Mouse (Mus musculus): ENCODE data around the gene Aldh1a2. TPM values are rescaled to one million over a fixed set of nuclear protein-coding genes. Genes with fewer than 3 reads are reported as not detected.

Gene Aldh1a2
- total RNA-seq, 1 experiment, result 1.5 TPM

DNA sequence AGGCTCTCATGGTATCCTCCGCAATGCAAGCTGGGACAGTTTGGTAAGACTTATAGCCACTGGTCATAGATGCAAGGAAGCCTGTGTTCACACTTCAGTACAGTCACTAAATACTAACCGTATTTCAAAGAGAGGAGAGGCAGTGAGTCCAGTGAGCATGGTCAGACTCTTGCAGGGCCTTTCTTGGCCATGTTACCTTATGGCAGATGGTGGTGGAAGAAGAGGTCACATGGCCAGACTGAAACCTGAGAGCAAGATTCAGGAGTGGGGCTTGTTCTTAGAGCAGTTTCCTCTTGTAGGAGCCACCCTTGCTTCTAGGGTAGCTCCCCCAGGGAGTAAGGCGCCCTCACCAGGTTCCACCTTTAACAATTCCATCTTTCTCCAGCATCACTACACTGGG lies 69.6 kb downstream of the Aldh1a2 start:
- no peak for TF ChIP-seq HCFC1 (IDR thresholded peaks at IDR 0.05; ENCODE audit: borderline replicate concordance, insufficient read depth, low read length)
- no peak for TF ChIP-seq ZNF384 (IDR thresholded peaks at IDR 0.05; ENCODE audit: low read depth, low read length)
- TF ChIP-seq CHD2 (IDR thresholded peaks at IDR 0.05; ENCODE audit: low read depth, low read length), result no peak
- no peak for TF ChIP-seq ZC3H11A (IDR thresholded peaks at IDR 0.05; ENCODE audit: borderline replicate concordance, low read depth, low read length)
- no peak for TF ChIP-seq MAFK (IDR thresholded peaks at IDR 0.05; ENCODE audit: insufficient read depth, low read depth, low read length)
- H3K9ac ChIP-seq (ENCODE audit: insufficient read depth, low read depth, low read length, poor library complexity, severe bottlenecking), result no peak overlapping the region
- no peaks in the 10 kb centered on the region for H3K4me1 ChIP-seq (ENCODE audit: control insufficient read depth in 2 of 2, insufficient read depth in 2 of 2, low read length in 2 of 2, poor library complexity in 1 of 2)
- H3K4me3 ChIP-seq (ENCODE audit: insufficient read depth in 1 of 2, low read depth in 1 of 2, low read length in 2 of 2, poor library complexity in 1 of 2, severe bottlenecking in 1 of 2), result no peak overlapping the region
- in situ Hi-C loops (cut with MboI; ENCODE audit: low sequenced_read_pairs in 2 of 2, unreplicated experiment in 2 of 2), result no loop called here
- H3K36me3 ChIP-seq (ENCODE audit: control insufficient read depth, insufficient read depth, low read length, poor library complexity, severe bottlenecking), result no peaks in the 10 kb centered on the region
- no peaks in the 10 kb centered on the region for H3K9me3 ChIP-seq (ENCODE audit: control insufficient read depth, insufficient read depth, low read depth, low read length)
- no peak overlapping the region for H3K27ac ChIP-seq (ENCODE audit: insufficient read depth, low read depth, low read length, poor library complexity, severe bottlenecking)
- DNase-seq (ENCODE audit: low read depth, low spot score), result no peak

DNA sequence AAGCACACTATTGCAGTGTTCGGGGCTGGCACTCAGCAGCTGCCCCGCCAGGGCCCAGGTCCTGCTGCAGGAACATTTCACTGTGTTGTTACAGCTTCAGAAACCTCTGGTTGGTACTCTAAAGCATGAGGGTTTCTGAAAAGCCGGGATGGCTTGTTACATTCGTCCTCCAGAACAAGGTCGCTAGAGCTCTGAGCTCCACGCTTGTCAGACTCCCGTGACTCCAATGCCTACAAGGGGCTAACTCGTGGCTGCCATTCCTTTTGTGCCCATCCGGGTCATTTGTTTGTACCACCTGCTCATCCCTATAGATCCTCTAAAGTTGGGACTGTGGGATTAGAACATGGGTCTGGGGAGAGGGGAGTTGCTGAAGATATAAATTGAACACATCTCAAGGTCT lies 70.8 kb downstream of the Aldh1a2 start:
- Histone ChIP-seq H3K4me1 (ENCODE audit: control insufficient read depth in 2 of 2, insufficient read depth in 2 of 2, low read length in 2 of 2, poor library complexity in 1 of 2) (no peaks in the 10 kb centered on the region), H3K4me3 (ENCODE audit: insufficient read depth in 1 of 2, low read depth in 1 of 2, low read length in 2 of 2, poor library complexity in 1 of 2, severe bottlenecking in 1 of 2) (no peak overlapping the region), H3K9me3 (ENCODE audit: control insufficient read depth, insufficient read depth, low read depth, low read length) (no peaks in the 10 kb centered on the region), H3K9ac (ENCODE audit: insufficient read depth, low read depth, low read length, poor library complexity, severe bottlenecking) (no peak overlapping the region), H3K36me3 (ENCODE audit: control insufficient read depth, insufficient read depth, low read length, poor library complexity, severe bottlenecking) (no peaks in the 10 kb centered on the region), H3K27ac (ENCODE audit: insufficient read depth, low read depth, low read length, poor library complexity, severe bottlenecking) (no peak overlapping the region)
- no peak for DNase-seq (ENCODE audit: low read depth, low spot score)
- in situ Hi-C loops (cut with MboI; ENCODE audit: low sequenced_read_pairs in 2 of 2, unreplicated experiment in 2 of 2), result no loop called here
- TF ChIP-seq HCFC1 (IDR thresholded peaks at IDR 0.05; ENCODE audit: borderline replicate concordance, insufficient read depth, low read length) (no peak), CHD2 (IDR thresholded peaks at IDR 0.05; ENCODE audit: low read depth, low read length) (no peak), ZNF384 (IDR thresholded peaks at IDR 0.05; ENCODE audit: low read depth, low read length) (no peak), ZC3H11A (IDR thresholded peaks at IDR 0.05; ENCODE audit: borderline replicate concordance, low read depth, low read length) (no peak), MAFK (IDR thresholded peaks at IDR 0.05; ENCODE audit: insufficient read depth, low read depth, low read length) (no peak)

DNA sequence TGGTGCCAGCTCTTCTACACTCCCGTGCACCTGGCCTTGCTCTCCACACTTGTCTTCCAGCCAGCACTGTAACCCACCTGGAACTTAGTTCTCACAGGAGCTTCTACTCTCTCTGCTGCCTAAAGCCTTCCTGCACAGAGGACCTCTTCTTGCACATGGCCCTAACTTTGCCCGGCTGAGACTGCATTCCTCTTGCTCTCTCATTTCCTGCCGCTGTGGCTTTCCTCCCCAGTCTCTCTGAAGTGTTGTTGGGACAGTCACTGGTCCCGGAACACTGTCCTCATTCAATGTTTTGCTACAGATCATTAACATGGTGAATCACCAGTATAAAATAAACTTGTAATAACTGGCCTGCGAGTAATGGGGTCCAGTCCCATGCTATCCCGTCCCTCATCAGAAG lies 73.1 kb downstream of the Aldh1a2 start:
- DNase-seq (ENCODE audit: low read depth, low spot score), result no peak
- Histone ChIP-seq H3K27ac (ENCODE audit: insufficient read depth, low read depth, low read length, poor library complexity, severe bottlenecking) (no peak overlapping the region), H3K9me3 (ENCODE audit: control insufficient read depth, insufficient read depth, low read depth, low read length) (no peaks in the 10 kb centered on the region), H3K36me3 (ENCODE audit: control insufficient read depth, insufficient read depth, low read length, poor library complexity, severe bottlenecking) (no peaks in the 10 kb centered on the region), H3K4me3 (ENCODE audit: insufficient read depth in 1 of 2, low read depth in 1 of 2, low read length in 2 of 2, poor library complexity in 1 of 2, severe bottlenecking in 1 of 2) (no peak overlapping the region), H3K4me1 (ENCODE audit: control insufficient read depth in 2 of 2, insufficient read depth in 2 of 2, low read length in 2 of 2, poor library complexity in 1 of 2) (no peaks in the 10 kb centered on the region), H3K9ac (ENCODE audit: insufficient read depth, low read depth, low read length, poor library complexity, severe bottlenecking) (no peak overlapping the region)
- in situ Hi-C loops (cut with MboI; ENCODE audit: low sequenced_read_pairs in 2 of 2, unreplicated experiment in 2 of 2), result no loop called here
- no peak for TF ChIP-seq ZNF384 (IDR thresholded peaks at IDR 0.05; ENCODE audit: low read depth, low read length)
- TF ChIP-seq ZC3H11A (IDR thresholded peaks at IDR 0.05; ENCODE audit: borderline replicate concordance, low read depth, low read length), result no peak
- TF ChIP-seq HCFC1 (IDR thresholded peaks at IDR 0.05; ENCODE audit: borderline replicate concordance, insufficient read depth, low read length), result no peak
- no peak for TF ChIP-seq CHD2 (IDR thresholded peaks at IDR 0.05; ENCODE audit: low read depth, low read length)
- TF ChIP-seq MAFK (IDR thresholded peaks at IDR 0.05; ENCODE audit: insufficient read depth, low read depth, low read length), result no peak

DNA sequence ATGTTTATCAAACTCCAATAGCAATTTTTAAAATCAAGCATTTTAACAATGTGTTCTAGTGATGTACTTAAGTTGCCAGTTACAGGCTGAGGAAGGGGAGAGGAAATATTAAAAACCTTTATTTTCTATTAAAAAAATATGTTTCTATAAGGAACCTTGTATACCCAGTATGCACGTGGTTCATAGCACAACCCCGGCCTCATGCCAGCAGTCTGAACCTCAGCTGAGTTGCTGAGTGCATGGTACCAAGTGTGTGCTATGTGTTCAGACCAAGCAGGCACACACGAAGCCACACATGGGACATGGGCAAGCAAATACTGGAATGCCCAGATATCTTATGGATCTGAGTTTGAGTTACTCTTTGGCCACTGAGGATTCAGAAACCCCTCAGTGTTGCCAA lies 74.2 kb downstream of the Aldh1a2 start:
- Histone ChIP-seq H3K9ac (ENCODE audit: insufficient read depth, low read depth, low read length, poor library complexity, severe bottlenecking) (no peak overlapping the region), H3K9me3 (ENCODE audit: control insufficient read depth, insufficient read depth, low read depth, low read length) (no peaks in the 10 kb centered on the region), H3K27ac (ENCODE audit: insufficient read depth, low read depth, low read length, poor library complexity, severe bottlenecking) (no peak overlapping the region), H3K36me3 (ENCODE audit: control insufficient read depth, insufficient read depth, low read length, poor library complexity, severe bottlenecking) (no peaks in the 10 kb centered on the region), H3K4me3 (ENCODE audit: insufficient read depth in 1 of 2, low read depth in 1 of 2, low read length in 2 of 2, poor library complexity in 1 of 2, severe bottlenecking in 1 of 2) (no peak overlapping the region), H3K4me1 (ENCODE audit: control insufficient read depth in 2 of 2, insufficient read depth in 2 of 2, low read length in 2 of 2, poor library complexity in 1 of 2) (no peaks in the 10 kb centered on the region)
- in situ Hi-C loops (cut with MboI; ENCODE audit: low sequenced_read_pairs in 2 of 2, unreplicated experiment in 2 of 2), result no loop called here
- no peak for TF ChIP-seq MAFK (IDR thresholded peaks at IDR 0.05; ENCODE audit: insufficient read depth, low read depth, low read length)
- no peak for DNase-seq (ENCODE audit: low read depth, low spot score)

DNA sequence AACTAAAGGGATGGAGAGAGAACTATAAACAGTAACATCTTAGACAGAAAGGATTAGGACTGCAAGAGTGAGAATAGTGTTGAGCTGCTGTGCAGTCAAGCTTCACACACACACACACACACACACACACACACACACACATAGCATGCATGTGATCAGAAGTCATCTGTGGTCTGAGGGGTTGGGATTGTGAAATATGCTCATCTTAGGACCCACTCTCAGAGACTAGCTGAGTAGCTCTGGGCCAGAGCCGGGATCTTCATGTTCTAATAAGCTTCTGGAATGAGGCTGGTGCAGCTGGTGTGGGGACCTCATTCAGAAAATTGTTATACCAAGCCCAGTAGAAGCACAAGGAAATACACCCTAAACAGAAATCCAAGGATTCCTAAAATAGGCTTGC lies 75.1 kb downstream of the Aldh1a2 start:
- DNase-seq (ENCODE audit: low read depth, low spot score), result no peak
- no peaks in the 10 kb centered on the region for H3K36me3 ChIP-seq (ENCODE audit: control insufficient read depth, insufficient read depth, low read length, poor library complexity, severe bottlenecking)
- no peaks in the 10 kb centered on the region for H3K9me3 ChIP-seq (ENCODE audit: control insufficient read depth, insufficient read depth, low read depth, low read length)
- no peak overlapping the region for H3K9ac ChIP-seq (ENCODE audit: insufficient read depth, low read depth, low read length, poor library complexity, severe bottlenecking)
- H3K4me1 ChIP-seq (ENCODE audit: control insufficient read depth in 2 of 2, insufficient read depth in 2 of 2, low read length in 2 of 2, poor library complexity in 1 of 2), result no peaks in the 10 kb centered on the region
- in situ Hi-C loops (cut with MboI; ENCODE audit: low sequenced_read_pairs in 2 of 2, unreplicated experiment in 2 of 2), result no loop called here
- TF ChIP-seq HCFC1 (IDR thresholded peaks at IDR 0.05; ENCODE audit: borderline replicate concordance, insufficient read depth, low read length), result no peak
- no peak for TF ChIP-seq CHD2 (IDR thresholded peaks at IDR 0.05; ENCODE audit: low read depth, low read length)
- no peak for TF ChIP-seq ZNF384 (IDR thresholded peaks at IDR 0.05; ENCODE audit: low read depth, low read length)
- TF ChIP-seq MAFK (IDR thresholded peaks at IDR 0.05; ENCODE audit: insufficient read depth, low read depth, low read length), result no peak
- no peak for TF ChIP-seq ZC3H11A (IDR thresholded peaks at IDR 0.05; ENCODE audit: borderline replicate concordance, low read depth, low read length)
- no peak overlapping the region for H3K27ac ChIP-seq (ENCODE audit: insufficient read depth, low read depth, low read length, poor library complexity, severe bottlenecking)
- H3K4me3 ChIP-seq (ENCODE audit: insufficient read depth in 1 of 2, low read depth in 1 of 2, low read length in 2 of 2, poor library complexity in 1 of 2, severe bottlenecking in 1 of 2), result no peak overlapping the region
